Mouse (Mus musculus) liver, embryonic 16.5 days (tissue): ENCODE data around the gene B9d2. TPM values are rescaled to one million over a fixed set of nuclear protein-coding genes. Genes with fewer than 3 reads are reported as not detected.

Source experiments
- ATAC-seq: fragments of 200-750 bp; cut with Nextera tagmentation; 2 replicates; pipeline ENCODE4 v1.8.0; 2017; ENCODE audit warnings: low read depth, mild to moderate bottlenecking, moderate number of reproducible peaks, moderate library complexity
- H3K27ac ChIP-seq: fragments of 300-500 bp; sonication (generic); 2 replicates; pipeline ENCODE4 v1.5.1; 2014; ENCODE audit warnings: mild to moderate bottlenecking, low read length
- H3K27me3 ChIP-seq: fragments of 300-500 bp; sonication (generic); 2 replicates; pipeline ENCODE4 v1.6.1; 2014; ENCODE audit warnings: low read depth, low read length, mixed read lengths; ENCODE audit not compliant: control insufficient read depth, insufficient read depth
- H3K36me3 ChIP-seq: fragments of 300-500 bp; sonication (generic); 2 replicates; pipeline ENCODE4 v1.6.1; 2014; ENCODE audit warnings: mild to moderate bottlenecking; ENCODE audit not compliant: control insufficient read depth, insufficient read depth
- H3K4me1 ChIP-seq: fragments of 300-500 bp; sonication (generic); 2 replicates; pipeline ENCODE4 v1.6.1; 2014; ENCODE audit warnings: low read depth, low read length, mixed read lengths; ENCODE audit not compliant: control insufficient read depth
- H3K4me2 ChIP-seq: fragments of 300-500 bp; sonication (generic); 2 replicates; pipeline ENCODE4 v1.6.1; 2014; ENCODE audit warnings: low read depth, low read length, mixed read lengths
- H3K4me3 ChIP-seq: fragments of 300-500 bp; sonication (generic); 2 replicates; pipeline ENCODE4 v1.5.1; 2014; ENCODE audit warnings: low read depth, mild to moderate bottlenecking, low read length
- H3K9ac ChIP-seq: fragments of 300-500 bp; sonication (generic); 2 replicates; pipeline ENCODE4 v1.6.1; 2014; ENCODE audit warnings: low read depth, low read length
- H3K9me3 ChIP-seq: fragments of 300-500 bp; sonication (generic); replicated peaks from 2 replicates; pipeline ENCODE4 v1.6.1; 2016; ENCODE audit warnings: low read length; ENCODE audit not compliant: control insufficient read depth
- WGBS: fragments of 180-500 bp; shearing (Covaris S2); extraction: QIAGEN DNeasy Blood & Tissue Kit; methylation state at CpG from one replicate; pipeline ENCODE4 v1.1.7; 2014; ENCODE audit not compliant: insufficient replicate concordance; 5-methylcytosine and 5-hydroxymethylcytosine counted together
- polyA plus RNA-seq: library from polyadenylated mRNA; unstranded; fragments of >200 nt; fragmentation: Nextera tagmentation; extraction: Ambion mirVana; gene quantifications from 2 replicates; pipeline ENCODE4 v1.2.1, GENCODE M21; 2015

The B9d2 gene
- polyA plus RNA-seq, 1 experiment from 2014 or later, result 20.1 TPM

DNA sequence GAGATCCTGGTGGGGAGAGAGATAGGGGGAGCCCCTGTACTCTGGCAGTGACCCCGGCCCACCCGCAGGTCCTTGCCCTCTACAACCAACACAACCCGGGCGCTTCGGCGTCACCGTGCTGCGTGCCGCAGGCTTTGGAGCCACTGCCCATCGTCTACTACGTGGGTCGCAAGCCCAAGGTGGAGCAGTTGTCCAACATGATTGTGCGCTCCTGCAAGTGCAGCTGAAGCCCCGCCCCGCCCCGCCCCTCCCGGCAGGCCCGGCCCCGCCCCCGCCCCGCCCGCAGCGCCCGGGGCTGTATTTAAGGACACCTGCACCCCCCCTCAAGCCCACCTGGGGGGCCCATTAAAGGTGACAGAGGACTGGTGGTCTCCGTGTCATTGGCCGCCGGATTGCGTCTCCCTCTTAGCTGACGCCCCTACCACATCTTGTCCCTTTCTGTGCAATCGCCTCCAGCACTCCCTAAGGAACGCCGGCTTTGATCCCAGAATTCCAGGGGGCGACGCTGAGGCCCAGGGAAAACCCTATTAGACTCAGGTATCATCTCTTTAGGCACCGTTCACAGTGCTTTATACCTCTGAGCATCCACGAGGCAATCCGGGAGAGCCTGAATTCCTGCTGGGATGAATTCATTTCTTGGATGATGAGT lies 24.3 kb downstream of the B9d2 start:
- H3K27ac ChIP-seq, result no peak overlapping the region
- H3K4me2 ChIP-seq, result peak overlapping the region; percentile 46
- no peak for ATAC-seq
- WGBS, result 41% methylated on average over 37 of the region's 37 CpGs
- peaks cover 5% of the 10 kb centered on the region for H3K9me3 ChIP-seq
- no peak overlapping the region for H3K9ac ChIP-seq
- peaks cover 34% of the 10 kb centered on the region for H3K4me1 ChIP-seq
- H3K27me3 ChIP-seq, result no peaks in the 10 kb centered on the region
- H3K36me3 ChIP-seq, result peaks cover 21% of the 10 kb centered on the region
- peak overlapping the region; percentile 26; the same call in 1 of the 2 replicates for H3K4me3 ChIP-seq

DNA sequence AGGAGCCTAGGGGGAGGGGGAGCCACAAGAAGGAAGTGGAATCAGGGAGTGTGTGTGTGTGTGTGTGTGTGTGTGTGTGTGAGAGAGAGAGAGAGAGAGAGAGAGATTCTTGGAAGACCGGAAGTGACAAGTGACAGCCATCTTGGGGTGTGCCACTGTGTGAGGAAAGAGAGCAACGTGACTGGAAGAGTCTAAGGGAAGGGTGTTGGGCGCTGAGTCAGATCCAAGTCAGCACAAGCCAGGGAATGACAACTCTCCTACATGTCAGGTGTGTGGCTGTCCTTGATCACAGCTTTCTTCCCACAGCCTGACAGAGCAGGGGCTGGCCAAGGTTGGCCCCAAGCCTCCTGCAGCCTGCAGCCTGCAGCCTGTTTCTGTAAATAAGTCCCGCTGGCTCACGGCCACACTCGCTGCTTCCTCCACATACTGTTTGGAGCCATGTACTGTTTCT lies 25.2 kb downstream of the B9d2 start:
- WGBS, result 56% methylated on average over 6 of the region's 6 CpGs
- Histone ChIP-seq H3K9me3 (peaks cover 3% of the 10 kb centered on the region), H3K4me1 (peaks cover 44% of the 10 kb centered on the region), H3K9ac (no peak overlapping the region), H3K4me3 (no peak overlapping the region), H3K4me2 (no peak overlapping the region), H3K36me3 (peaks cover 16% of the 10 kb centered on the region), H3K27ac (peak overlapping the region; percentile 31), H3K27me3 (no peaks in the 10 kb centered on the region)
- ATAC-seq, result no peak

DNA sequence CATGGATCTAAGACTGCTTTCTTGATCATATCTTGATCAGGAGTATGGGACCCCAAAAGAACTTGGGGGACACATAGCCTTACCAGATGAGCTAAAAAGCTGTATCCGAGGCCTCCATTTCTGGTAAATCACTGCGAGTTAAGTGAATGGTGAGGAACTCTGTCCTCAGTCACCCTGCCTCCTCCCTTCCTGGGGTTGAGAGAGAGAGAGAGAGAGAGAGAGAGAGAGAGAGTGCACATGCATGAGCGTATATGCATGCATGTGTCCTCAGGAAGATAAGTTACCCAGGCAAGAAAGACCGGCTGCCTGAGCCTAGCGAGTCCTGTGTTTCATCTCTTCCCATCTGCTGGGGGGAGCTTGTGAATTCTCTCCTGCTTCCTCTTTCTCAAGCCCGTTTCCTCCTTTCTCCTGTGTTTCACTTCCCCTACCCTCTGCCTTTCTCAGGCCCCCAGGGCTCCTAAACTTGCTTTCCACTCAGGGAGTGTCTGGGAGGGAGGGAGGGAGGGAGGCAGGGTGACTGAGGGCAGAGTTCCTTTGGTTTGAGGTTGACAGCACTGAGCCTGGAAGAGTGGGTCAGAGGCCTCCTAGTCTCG lies 26.1 kb downstream of the B9d2 start:
- peak overlapping the region; percentile 56 for H3K27ac ChIP-seq
- no peaks in the 10 kb centered on the region for H3K27me3 ChIP-seq
- H3K4me3 ChIP-seq, result no peak overlapping the region
- 46% methylated on average over 7 of the region's 7 CpGs for WGBS
- H3K36me3 ChIP-seq, result peaks cover 8% of the 10 kb centered on the region
- H3K4me2 ChIP-seq, result 0 out of 2 replicates have a peak overlapping the region, but pooled peaks have one; percentile 5
- H3K9me3 ChIP-seq, result peaks cover 3% of the 10 kb centered on the region
- no peak for ATAC-seq
- H3K9ac ChIP-seq, result no peak overlapping the region
- peaks cover 47% of the 10 kb centered on the region for H3K4me1 ChIP-seq

DNA sequence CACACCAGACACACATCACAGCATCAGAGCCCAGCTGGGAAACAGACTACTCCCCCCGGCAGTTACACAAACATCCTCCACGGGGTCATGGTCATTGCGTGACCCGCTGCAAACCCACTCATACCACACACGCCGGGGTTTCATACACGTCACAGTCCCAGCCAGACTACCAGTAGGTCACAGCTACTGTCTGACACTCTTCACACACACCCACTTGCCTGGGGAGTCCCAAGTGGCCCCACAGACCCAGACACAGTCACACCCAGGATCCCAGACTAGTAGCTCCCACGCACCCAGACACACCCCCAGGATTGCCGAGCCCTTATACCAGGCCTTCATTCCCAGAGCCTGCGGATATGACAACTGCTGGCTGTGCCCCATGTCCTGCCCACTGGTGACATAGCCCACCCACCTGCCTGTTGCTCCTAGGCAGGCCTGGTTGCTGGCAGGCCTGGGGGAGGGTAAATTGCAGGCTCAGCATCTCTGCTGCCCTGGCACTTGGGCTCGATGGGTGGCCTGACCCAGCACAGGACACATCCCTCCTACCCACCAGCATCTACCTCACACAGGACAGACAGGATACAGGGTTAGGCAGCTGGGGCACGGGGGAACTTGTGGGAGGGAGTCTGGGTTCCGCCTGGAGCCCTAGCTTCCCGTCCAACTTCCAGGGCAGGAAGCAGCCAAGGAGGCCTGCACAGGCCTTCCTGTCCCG lies 27.2 kb downstream of the B9d2 start:
- H3K27me3 ChIP-seq, result no peaks in the 10 kb centered on the region
- ATAC-seq, result peak; percentile 22
- 49% methylated on average over 15 of the region's 15 CpGs for WGBS
- no peak overlapping the region for H3K9ac ChIP-seq
- no peak overlapping the region for H3K4me2 ChIP-seq
- H3K4me3 ChIP-seq, result no peak overlapping the region
- no peaks in the 10 kb centered on the region; the same call in 1 of the 2 replicates for H3K36me3 ChIP-seq
- H3K27ac ChIP-seq, result peak overlapping the region; percentile 56
- H3K9me3 ChIP-seq, result no peaks in the 10 kb centered on the region
- H3K4me1 ChIP-seq, result peaks cover 50% of the 10 kb centered on the region

DNA sequence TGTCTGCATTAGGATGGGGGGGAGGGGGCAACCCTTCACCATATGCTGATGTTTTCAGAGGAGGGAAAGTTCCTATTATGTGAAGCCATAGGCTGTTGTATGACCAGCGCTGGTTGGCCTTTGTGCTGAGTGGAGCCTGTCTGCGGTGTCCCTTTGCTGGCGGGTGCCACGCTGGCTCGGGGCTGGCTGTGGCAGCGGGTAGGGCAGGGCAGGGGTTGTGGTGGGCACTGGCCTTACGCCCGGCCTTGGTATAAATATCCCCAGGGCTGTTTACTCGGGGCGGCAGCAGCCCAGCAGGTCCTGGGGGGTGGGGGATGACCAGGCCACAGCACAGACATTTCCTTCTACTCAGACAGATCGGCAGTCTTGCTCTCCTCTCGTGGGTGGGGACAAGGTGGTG lies 29.4 kb downstream of the B9d2 start:
- no peaks in the 10 kb centered on the region for H3K9me3 ChIP-seq
- no peak overlapping the region for H3K4me3 ChIP-seq
- H3K4me2 ChIP-seq, result no peak overlapping the region
- H3K27me3 ChIP-seq, result no peaks in the 10 kb centered on the region
- H3K27ac ChIP-seq, result no peak overlapping the region
- H3K9ac ChIP-seq, result no peak overlapping the region
- H3K36me3 ChIP-seq, result peaks cover 12% of the 10 kb centered on the region
- ATAC-seq, result no peak
- 53% methylated on average over 12 of the region's 12 CpGs for WGBS
- peaks cover 37% of the 10 kb centered on the region for H3K4me1 ChIP-seq

DNA sequence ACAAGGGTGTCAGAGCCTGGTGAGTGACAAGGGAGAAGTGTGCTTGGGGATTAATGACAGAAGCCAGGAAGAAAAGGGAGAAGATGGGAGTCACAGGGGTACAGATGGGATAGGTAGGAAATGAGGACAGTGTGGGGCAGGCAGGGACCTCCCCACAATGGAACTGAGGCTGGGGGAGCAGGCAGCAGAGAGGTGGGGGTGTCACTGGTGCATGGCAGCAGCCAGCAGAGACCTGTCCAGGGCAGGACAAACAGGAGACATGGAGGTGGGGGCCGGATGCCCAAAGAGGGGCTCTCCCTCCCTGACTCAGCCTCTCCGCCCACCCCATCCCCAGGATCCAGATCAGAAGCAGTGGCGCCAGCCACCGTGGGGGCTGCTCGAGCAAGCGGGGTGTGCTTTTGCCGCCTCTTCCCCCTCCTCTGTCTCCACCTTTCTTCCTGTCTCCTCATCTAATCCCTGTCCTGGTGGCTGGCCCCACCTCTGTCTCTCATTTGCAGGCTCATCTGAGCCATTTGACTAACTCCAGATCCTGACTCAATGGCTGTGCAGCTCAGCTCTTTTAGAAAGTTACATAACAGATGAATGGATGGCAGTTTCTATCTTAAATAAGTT lies 30.0 kb downstream of the B9d2 start:
- no peak for ATAC-seq
- H3K4me1 ChIP-seq, result peaks cover 33% of the 10 kb centered on the region
- 50% methylated on average over 7 of the region's 7 CpGs for WGBS

DNA sequence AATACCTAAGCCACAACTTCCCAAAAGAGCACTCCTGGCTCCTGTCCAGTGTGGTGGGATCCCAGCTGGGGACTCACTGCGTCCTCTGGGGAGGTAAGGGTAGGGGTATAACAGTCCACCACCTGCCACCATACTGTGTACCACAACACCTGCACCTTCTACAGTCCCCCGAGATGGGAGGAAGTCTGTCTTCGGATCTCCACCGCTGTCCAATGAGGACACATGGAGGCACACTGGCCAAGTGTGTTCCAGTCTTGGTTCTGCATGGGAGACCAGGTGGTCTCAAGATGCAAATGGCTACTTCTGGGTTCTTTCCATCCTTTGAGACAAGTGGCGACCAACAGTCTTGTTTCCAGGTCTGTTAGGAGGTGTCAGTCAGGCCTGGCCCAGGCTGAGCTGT lies 30.6 kb downstream of the B9d2 start:
- WGBS, result 63% methylated on average over 5 of the region's 5 CpGs
- H3K36me3 ChIP-seq, result peaks cover 23% of the 10 kb centered on the region
- no peaks in the 10 kb centered on the region for H3K9me3 ChIP-seq
- no peaks in the 10 kb centered on the region for H3K27me3 ChIP-seq
- H3K27ac ChIP-seq, result peak overlapping the region; percentile 20; the same call in 1 of the 2 replicates
- peaks cover 29% of the 10 kb centered on the region for H3K4me1 ChIP-seq
- H3K4me3 ChIP-seq, result no peak overlapping the region
- H3K4me2 ChIP-seq, result no peak overlapping the region
- H3K9ac ChIP-seq, result no peak overlapping the region
- ATAC-seq, result no peak

More for the DNA sequence above, 30.0 kb downstream of the B9d2 start:
- no peak overlapping the region for H3K4me3 ChIP-seq
- no peak overlapping the region for H3K9ac ChIP-seq
- H3K36me3 ChIP-seq, result peaks cover 19% of the 10 kb centered on the region
- no peak overlapping the region for H3K4me2 ChIP-seq
- H3K27ac ChIP-seq, result 0 out of 2 replicates have a peak overlapping the region, but pooled peaks have one; percentile 20
- H3K27me3 ChIP-seq, result no peaks in the 10 kb centered on the region
- H3K9me3 ChIP-seq, result no peaks in the 10 kb centered on the region

DNA sequence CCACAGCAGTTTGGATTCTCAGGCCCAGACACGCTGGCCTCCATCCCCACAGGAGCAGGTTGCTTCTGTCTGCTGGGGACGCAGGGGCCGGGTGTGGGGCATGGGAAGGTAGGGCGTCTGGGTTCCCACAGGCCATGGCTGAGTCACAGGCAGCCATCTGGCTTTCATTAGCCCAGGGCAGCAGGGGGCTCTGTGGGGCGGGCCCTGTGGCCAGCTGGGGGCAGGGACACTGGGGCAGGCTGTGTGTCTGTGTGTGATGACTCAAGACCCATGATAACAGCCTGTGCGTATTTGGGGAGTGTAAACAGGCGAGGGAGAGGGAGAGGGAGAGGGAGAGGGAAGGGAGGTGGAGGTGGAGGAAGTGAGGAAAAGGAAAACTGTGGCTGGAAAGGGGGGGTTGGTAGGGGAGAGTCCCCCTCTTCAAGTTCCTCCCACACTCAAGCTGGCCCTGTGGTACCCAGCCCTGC lies 31.2 kb downstream of the B9d2 start:
- peak; percentile 41 for ATAC-seq
- no peak overlapping the region for H3K9ac ChIP-seq
- 26% methylated on average over 7 of the region's 7 CpGs for WGBS

More for the DNA sequence above, 31.2 kb downstream of the B9d2 start:
- Histone ChIP-seq H3K36me3 (peaks cover 23% of the 10 kb centered on the region), H3K9me3 (no peaks in the 10 kb centered on the region), H3K27me3 (no peaks in the 10 kb centered on the region), H3K4me3 (no peak overlapping the region), H3K4me2 (no peak overlapping the region), H3K27ac (peak overlapping the region; percentile 38; the same call in 1 of the 2 replicates), H3K4me1 (peaks cover 29% of the 10 kb centered on the region)
